Mouse (Mus musculus): Measurements from ENCODE around the gene Arrdc3.

Gene Arrdc3

GRCm38 (mm10) chr13:80902796-80903195, 19.6 kb downstream of the Arrdc3 start:
- in situ Hi-C loops (cut with MboI, MseI): no loop called here

GRCm38 (mm10) chr13:80913361-80913760, 30.2 kb downstream of the Arrdc3 start:
- in situ Hi-C loops (cut with MboI, MseI): no loop called here

- in situ Hi-C loops (cut with MboI, MseI): loop anchor here in 1 of 2 experiments (10.0 kb wide), 1 partner anchor 1764 kb away; no protein-coding TSS in a partner anchor
Observed at GRCm38 (mm10) chr13:80920939-80921338, 37.8 kb downstream of the Arrdc3 start.

GRCm38 (mm10) chr13:80921593-80922327, 38.6 kb downstream of the Arrdc3 start:
- in situ Hi-C loops (cut with MboI, MseI): loop anchor here in 1 of 2 experiments (10.0 kb wide), 1 partner anchor 1763 kb away; no protein-coding TSS in a partner anchor

- in situ Hi-C loops (cut with MboI, MseI): loop anchor here in 1 of 2 experiments (10.0 kb wide), 1 partner anchor 1757 kb away; no protein-coding TSS in a partner anchor
Observed at GRCm38 (mm10) chr13:80928187-80928586, 45.0 kb downstream of the Arrdc3 start.

GRCm38 (mm10) chr13:80930030-80930429, 46.8 kb downstream of the Arrdc3 start:
- in situ Hi-C loops (cut with MboI, MseI): no loop called here

GRCm38 (mm10) chr13:80932816-80933402, 49.7 kb downstream of the Arrdc3 start:
- in situ Hi-C loops (cut with MboI, MseI): no loop called here

- in situ Hi-C loops (cut with MboI, MseI): no loop called here
Observed at GRCm38 (mm10) chr13:80936426-80936825, 53.2 kb downstream of the Arrdc3 start.

- in situ Hi-C loops (cut with MboI, MseI): no loop called here
Observed at GRCm38 (mm10) chr13:80939228-80939627, 56.0 kb downstream of the Arrdc3 start.

- in situ Hi-C loops (cut with MboI, MseI): no loop called here
Observed at GRCm38 (mm10) chr13:80939866-80940265, 56.7 kb downstream of the Arrdc3 start.

- in situ Hi-C loops (cut with MboI, MseI): no loop called here
Observed at GRCm38 (mm10) chr13:80940421-80940820, 57.2 kb downstream of the Arrdc3 start.

- in situ Hi-C loops (cut with MboI, MseI): no loop called here
Observed at GRCm38 (mm10) chr13:80940860-80941630, 57.9 kb downstream of the Arrdc3 start.

- in situ Hi-C loops (cut with MboI, MseI): no loop called here
Observed at GRCm38 (mm10) chr13:80944532-80944931, 61.3 kb downstream of the Arrdc3 start.
